Mouse (Mus musculus): ENCODE data around the gene Ropn1. TPM values are rescaled to one million over a fixed set of nuclear protein-coding genes. Genes with fewer than 3 reads are reported as not detected.
"Not testable (repeated sequence)": the region's sequence is repeated elsewhere in the genome, so short reads cannot be mapped to it uniquely, and the experiment has no call there.

The Ropn1 gene
- total RNA-seq, 2 experiments from 2014 or later = not detected

DNA sequence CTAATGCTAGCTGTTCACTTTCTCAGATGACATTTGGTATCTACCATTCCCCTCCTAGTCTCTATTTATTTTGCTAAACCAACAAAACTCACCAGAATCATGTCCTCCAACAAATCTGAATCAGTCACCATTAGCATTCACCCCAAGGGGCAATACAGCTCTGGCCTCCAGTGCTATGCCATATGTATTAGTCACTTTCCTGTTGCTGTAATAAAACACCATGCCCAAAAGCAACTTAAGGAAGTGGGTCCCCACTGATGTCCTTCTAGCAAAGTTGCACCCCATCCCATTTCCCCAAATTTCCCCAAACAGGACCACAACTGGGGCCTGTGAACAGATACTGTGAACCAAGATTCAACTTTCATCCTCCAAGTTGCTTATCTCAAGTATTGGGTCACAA, 32.1 kb downstream of the Ropn1 start:
- intact Hi-C loops (cut with DNase I) = no loop called here

DNA sequence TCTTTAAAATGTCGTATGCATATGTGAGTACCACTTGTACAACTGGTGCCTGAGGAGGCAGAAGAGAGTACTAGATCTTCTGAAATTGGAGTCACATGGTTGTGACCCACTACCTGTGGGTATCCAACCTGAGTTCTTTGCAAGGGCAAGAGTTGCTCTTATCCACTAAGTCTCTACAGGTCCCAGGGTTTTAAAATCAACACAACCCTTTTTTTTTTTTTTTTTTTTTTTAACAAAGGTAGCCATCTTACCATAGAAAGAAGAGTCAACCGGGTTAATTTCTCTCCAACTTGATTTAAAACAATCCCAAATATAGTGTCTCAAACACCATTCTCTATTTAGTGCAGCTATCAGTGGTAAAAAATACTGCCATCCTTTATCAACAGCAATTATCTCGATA, 40.2 kb downstream of the Ropn1 start:
- intact Hi-C loops (cut with DNase I) = no loop called here
- DNase-seq (ENCODE audit: low spot score) = no peak

More for the DNA sequence above, 32.1 kb downstream of the Ropn1 start:
- DNase-seq (ENCODE audit: low spot score) = no peak

DNA sequence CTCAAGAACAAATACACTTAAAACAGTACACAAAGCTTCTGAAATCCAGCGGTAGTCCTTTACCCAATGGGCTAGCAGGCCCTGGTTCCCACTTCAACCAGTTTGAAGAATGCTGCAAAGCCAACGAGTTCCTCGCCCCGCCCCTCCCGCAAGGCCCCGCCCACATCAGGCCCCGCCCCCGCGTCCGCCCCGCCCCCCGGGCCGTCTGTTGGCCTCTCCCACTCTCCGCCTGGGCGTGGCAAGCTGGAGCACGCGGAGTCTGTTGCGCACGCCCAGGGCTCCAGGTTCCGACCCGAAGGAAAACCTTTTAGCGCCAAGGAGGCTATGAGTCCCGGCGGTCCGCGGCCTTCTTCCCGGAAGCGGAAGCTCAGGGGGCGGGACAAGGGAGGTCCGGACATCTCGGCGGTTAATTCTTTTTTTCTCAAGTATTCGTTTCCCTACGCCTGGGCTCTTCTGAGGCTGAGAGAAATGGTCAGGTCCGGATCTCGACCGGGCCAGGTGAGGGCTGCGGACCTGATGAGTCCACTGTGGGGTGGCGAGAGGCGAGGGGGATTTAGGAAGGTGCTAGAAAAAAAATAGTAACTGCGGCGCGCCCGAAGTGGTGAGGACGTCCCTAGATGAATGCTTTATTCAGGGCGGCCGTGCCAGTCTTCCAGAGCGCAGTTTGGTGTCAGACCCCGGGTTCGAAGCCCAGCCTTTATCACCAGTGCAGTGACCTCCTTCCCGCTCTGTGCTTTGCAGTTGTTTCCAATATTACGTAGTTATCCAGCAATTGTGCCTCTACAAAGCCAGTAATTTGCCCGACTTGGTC, 40.8 kb downstream of the Ropn1 start, which contains the start of gene Ccdc14:
Gene Ccdc14, plus strand, starts transcription at position 283 of the 811 bp plus-strand sequence.
- peak; percentile 77 for DNase-seq (ENCODE audit: low spot score)
- intact Hi-C loops (cut with DNase I) = no loop called here

DNA sequence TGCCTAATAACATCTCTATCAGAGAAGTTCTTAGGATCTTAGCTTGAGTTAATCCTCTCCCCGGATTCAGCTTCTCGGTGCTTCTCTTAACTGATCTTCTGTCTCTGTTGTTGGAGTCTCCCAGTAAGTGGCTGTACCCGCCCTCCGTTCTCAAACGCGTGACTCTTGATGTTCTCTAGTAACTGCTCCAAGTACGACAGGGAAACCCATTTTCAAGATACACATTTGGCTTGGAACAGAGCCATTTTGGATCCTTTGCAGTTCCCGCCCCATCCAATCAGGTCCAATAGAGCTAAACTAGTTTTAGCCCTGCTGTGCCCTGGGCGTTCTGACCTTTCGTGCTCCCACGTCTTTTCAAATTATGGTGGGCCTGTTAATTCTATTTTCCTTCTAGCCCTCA, 41.4 kb downstream of the Ropn1 start:
- no peak for DNase-seq (ENCODE audit: low spot score)
- intact Hi-C loops (cut with DNase I) = no loop called here

DNA sequence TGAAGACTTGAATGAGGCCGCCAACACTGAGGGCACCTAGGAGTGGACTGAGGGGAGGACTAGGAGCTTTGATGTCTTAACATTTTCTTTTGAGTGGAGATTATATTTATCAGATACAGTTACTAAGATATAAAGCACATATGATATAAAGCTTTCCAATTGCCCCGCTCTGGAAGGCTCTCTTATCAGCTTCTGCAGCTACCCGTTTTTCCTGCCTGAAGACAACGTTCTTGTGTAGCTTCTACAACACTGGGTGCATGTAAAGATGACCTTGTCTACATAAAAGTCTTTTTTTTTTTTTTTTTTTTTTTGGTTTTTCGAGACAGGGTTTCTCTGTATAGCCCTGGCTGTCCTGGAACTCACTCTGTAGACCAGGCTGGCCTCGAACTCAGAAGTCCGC, 44.8 kb downstream of the Ropn1 start:
- intact Hi-C loops (cut with DNase I) = no loop called here

DNA sequence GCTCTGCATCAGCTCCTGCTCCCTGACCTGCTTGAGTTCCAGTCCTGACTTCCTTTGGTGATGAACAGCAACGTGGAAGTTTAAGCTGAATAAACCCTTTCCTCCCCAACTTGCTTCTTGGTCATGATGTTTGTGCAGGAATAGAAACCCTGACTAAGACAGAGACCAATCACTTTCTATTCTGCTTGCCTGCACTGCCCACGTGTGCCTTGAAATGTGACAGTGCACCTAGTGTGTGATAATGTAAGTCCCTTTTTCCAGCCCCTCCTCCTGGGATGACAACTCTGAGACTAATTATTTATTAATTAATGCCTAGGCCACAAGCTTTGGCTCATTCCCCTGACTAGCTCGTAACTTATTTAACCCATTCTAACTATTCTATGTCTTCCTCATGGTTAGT, 49.0 kb downstream of the Ropn1 start:
- intact Hi-C loops (cut with DNase I); DNase-seq (ENCODE audit: low spot score): not testable (repeated sequence)

More for the DNA sequence above, 44.8 kb downstream of the Ropn1 start:
- DNase-seq (ENCODE audit: low spot score) = no peak

DNA sequence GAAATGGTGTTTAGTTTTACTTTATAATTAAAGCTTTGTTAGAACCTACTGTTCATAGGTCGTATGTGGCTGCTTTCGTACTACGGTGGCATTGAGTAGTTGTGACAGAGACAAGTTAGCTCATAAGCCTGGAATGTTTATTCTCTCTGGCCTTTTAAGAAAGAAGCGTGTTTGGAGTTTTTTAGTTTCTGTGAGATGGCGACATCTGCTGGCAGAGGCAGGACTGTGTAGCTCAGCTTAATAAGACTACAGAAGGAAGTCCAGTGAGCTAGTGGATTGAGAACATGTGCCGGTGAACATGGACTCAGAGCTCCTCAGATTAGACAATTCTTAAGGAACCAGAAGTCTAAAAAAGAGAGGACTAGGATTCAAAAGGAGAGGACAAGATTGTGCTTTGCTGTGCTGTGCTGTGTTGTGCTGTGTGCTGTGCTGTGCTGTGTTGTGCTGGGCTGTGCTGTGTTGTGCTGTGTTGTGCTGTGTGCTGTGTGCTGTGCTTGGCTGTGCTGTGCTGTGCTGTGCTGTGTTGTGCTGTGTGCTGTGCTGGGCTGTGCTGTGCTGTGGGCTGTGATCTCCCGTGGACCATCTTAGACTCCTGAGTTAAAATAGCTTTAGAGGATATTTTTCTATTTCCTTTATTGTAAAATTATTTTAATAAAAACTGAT, 50.6 kb downstream of the Ropn1 start:
- peak; percentile 27 for DNase-seq (ENCODE audit: low spot score)

DNA sequence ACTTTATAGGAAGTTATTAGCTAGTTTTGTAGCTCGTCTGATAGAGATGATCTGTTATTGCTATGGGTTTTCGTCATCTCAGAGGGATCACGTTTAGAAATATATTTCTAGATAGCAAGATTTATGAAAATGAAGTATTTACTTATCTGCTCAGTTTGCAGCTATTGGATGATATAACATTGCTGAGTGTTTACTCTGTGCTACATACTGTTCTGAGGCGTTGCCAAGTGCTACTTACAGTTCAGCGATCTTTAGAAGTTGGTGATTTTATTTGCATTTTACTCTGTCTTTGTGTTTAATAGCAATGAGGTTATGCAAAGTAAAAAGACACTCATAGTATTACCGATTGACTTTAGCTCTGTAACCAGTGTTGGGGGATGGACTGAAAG, 51.1 kb downstream of the Ropn1 start:
- DNase-seq (ENCODE audit: low spot score) = no peak
- intact Hi-C loops (cut with DNase I) = loop anchor here (1.0 to 5.0 kb wide), 3 partner anchors 34 to 509 kb away; no protein-coding TSS in a partner anchor

More for the DNA sequence above, 50.6 kb downstream of the Ropn1 start:
- intact Hi-C loops (cut with DNase I) = loop anchor here (1.0 to 5.0 kb wide), 3 partner anchors 33 to 508 kb away; no protein-coding TSS in a partner anchor

DNA sequence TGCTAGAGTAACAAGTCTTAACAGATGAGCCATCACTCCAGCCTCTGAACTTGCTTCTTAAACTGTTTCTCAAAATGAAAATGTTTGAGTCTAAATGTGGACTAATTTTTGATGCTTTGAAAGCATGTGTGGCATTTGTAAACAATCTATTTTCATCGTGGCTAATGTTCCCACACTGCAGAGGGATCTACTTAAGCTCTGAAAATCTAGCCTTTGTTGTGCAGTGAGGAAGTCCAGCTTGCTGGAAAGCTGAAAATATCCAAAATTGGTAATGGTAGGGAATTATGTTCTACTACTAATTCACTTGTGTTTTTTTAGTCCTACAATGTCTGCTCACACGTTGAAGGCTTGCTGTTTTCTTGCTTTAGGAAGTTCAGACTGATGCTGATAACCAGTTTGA, 56.3 kb downstream of the Ropn1 start:
- intact Hi-C loops (cut with DNase I) = no loop called here
- no peak for DNase-seq (ENCODE audit: low spot score)

DNA sequence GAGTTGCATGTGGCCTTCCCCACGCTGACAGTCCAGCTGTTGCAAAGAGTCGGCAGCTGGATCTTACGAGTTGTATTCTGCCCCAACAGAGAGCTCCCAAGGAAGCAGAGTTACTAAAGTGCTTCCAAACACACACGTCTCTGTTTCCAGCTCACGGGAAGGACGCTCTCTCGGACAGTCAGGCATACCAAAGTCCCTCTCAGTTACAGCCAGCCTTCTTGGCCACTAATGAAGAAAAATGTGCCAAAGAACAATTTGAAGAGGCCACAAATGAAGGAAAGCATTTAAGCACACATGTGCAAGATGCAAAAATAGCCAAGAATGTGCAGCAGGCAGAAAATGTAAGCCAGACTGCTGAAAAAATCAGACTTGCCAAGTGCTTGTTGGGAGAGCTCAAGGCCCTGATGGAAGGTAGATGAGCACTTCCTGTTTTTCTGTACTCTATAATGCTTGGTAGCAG, 56.8 kb downstream of the Ropn1 start:
- intact Hi-C loops (cut with DNase I) = no loop called here
- no peak for DNase-seq (ENCODE audit: low spot score)

DNA sequence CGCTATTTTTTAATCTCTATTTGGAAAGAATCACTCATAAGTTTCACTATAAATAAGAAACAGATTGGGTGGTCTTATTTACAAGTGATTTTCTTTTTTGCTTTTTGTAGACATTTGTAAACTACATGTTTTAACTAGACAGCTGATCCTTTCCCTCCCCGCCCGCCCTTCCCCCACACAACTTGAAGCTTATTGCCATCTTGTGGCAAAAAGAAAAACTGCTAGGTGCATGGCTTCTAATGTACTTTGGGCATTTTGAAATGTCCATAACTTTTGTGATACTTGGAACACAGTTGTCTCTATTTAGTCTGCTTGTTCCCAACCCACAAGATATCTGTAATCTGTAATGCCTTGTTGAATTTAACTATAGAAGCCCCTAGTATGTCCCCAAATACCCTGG, 61.8 kb downstream of the Ropn1 start:
- intact Hi-C loops (cut with DNase I) = loop anchor here (5.0 kb wide), 1 partner anchor 179 kb away; no protein-coding TSS in a partner anchor
- no peak for DNase-seq (ENCODE audit: low spot score)

DNA sequence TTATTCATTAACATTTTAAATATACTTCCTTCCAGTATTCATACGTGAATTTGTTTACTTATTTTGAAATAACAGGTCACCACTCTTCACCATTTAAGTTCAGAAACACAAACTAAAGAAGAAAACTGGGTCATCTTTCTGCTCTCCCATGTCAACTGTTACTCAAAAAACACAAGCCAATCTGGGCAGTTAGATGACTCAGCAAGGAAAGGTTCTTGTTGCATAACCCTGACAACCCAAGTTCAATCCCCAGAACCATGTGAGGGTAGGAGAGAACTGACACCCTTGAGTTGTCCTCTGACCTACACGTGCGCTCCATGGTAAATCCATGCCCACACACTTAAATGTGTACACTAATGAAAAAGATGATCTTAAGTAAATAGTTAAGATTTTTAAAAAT, 75.4 kb downstream of the Ropn1 start:
- no peak for DNase-seq (ENCODE audit: low spot score)
- intact Hi-C loops (cut with DNase I) = no loop called here

Other genes with a start within 250 kb of the Ropn1 start
- 10 to 100 TPM; 26.6 to 31.3 TPM for gene Kalrn, start 76.4 kb upstream of the Ropn1 start, total RNA-seq (2021)
- 1 to 10 TPM; 1.9 to 2.6 TPM for gene Ccdc14, start 40.7 kb downstream of the Ropn1 start, total RNA-seq (2021)
- gene Mylk, start 95.3 kb downstream of the Ropn1 start, total RNA-seq (2021) = 10 to 100 TPM; 29.2 to 42.1 TPM